Comparison of ENCODE assay signal across 19 mouse cellular contexts in the genomic region with DNA sequence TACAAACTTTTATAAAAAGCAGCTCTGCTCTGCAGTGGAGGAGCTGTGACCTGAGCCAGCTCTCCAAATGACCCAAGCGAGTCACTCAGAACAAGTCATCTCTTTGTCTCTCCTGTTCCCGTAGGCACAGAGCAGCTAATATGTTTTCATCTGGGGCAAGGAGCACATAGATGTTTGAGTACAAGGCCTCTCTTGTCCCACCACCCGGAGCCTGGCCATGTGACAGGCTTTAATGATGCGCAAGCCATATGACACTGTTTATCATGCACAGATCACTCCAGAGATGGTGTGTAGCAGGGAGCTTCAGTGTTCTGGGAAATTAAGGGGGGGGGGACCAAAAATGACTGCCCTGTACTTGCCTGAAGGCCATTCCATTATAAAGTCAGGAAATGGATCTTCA.
DNase-seq lines count a peak whose midpoint lies in the region; ATAC-seq lines count a peak whose summit lies in the region.
"Had no signal": no experiment of that assay in that cellular context is flagged by ENCODE, and none has a peak within 500 bp of the region (broad histone marks: within the 10 kb centered on the region; RNA-seq: fewer than 3 reads in every experiment).

No protein-coding gene starts in this region.

- H3K27ac ChIP-seq in embryonic facial prominence, embryonic 10.5 days (replicated peaks) = no peak overlapping the region
- peak overlapping the region; percentile 30; the same call in 1 of the 2 replicates for H3K27ac ChIP-seq in hindbrain, embryonic 13.5 days
- peak overlapping the region; percentile 33; the same call in 1 of the 2 replicates for H3K27ac ChIP-seq in neural tube, embryonic 15.5 days (replicated peaks)
- H3K27ac ChIP-seq: heart, embryonic 13.5 days; intestine, embryonic 15.5 days; liver, embryonic 15.5 days had no signal

- H3K4me2 ChIP-seq in hindbrain, embryonic 13.5 days = no peak overlapping the region
- H3K4me2 ChIP-seq in neural tube, embryonic 15.5 days = no peak overlapping the region
- H3K4me2 ChIP-seq: heart, embryonic 13.5 days; intestine, embryonic 15.5 days; limb, embryonic 13.5 days; liver, embryonic 15.5 days; midbrain, embryonic 11.5 days had no signal

- no peak overlapping the region for H3K4me3 ChIP-seq in embryonic facial prominence, embryonic 10.5 days
- no peak overlapping the region for H3K4me3 ChIP-seq in hindbrain, embryonic 13.5 days
- no peak overlapping the region for H3K4me3 ChIP-seq in neural tube, embryonic 15.5 days (replicated peaks)
- H3K4me3 ChIP-seq: heart, embryonic 13.5 days; intestine, embryonic 15.5 days; limb, embryonic 13.5 days; liver, embryonic 15.5 days; myocyte had no signal

- WGBS in embryonic facial prominence, embryonic 10.5 days = 38% methylated on average over 4 of the region's 4 CpGs
- 23% methylated on average over 4 of the region's 4 CpGs for WGBS in hindbrain, embryonic 13.5 days
- 30% methylated on average over 4 of the region's 4 CpGs for WGBS in neural tube, embryonic 15.5 days

- no peak overlapping the region for H3K9ac ChIP-seq in hindbrain, embryonic 13.5 days
- no peak overlapping the region for H3K9ac ChIP-seq in neural tube, embryonic 15.5 days (replicated peaks)
- H3K9ac ChIP-seq: heart, embryonic 13.5 days; intestine, embryonic 15.5 days; limb, embryonic 13.5 days; liver, embryonic 15.5 days had no signal

- peaks cover 4% of the 10 kb centered on the region; the same call in 1 of the 2 replicates for H3K36me3 ChIP-seq in embryonic facial prominence, embryonic 10.5 days (replicated peaks)
- 0 out of 2 replicates have a peak, but pooled peaks cover 4% of the 10 kb centered on the region for H3K36me3 ChIP-seq in hindbrain, embryonic 13.5 days
- H3K36me3 ChIP-seq in neural tube, embryonic 15.5 days = no peaks in the 10 kb centered on the region
- H3K36me3 ChIP-seq: G1E; heart, embryonic 13.5 days; intestine, embryonic 15.5 days; liver, embryonic 15.5 days had no signal

- ATAC-seq in hindbrain, embryonic 13.5 days (ENCODE audit: low FRiP score) = peak; percentile 64; the same call in 1 of the 2 replicates
- no peak for ATAC-seq in neural tube, embryonic 15.5 days (ENCODE audit: low FRiP score)
- ATAC-seq: CD4-positive, CD25-positive, alpha-beta regulatory T cell, adult 4 months; forebrain, embryonic 14.5 days; intestine, embryonic 15.5 days had no signal

- DNase-seq in retina, postnatal 1 day = peak; percentile 85
- no peak for DNase-seq in retina, embryonic 14.5 days (ENCODE audit: low spot score)
- DNase-seq in embryonic facial prominence, embryonic 10.5 days (ENCODE audit: low spot score) = peak; percentile 53
- DNase-seq in kidney, postnatal 36 days = no peak
- no peak for DNase-seq in kidney, postnatal 14 days
- DNase-seq in layer of hippocampus, postnatal 10 days (ENCODE audit: low spot score in 2 of 2) = no peak
- DNase-seq: cerebellum, adult 18-20 months; heart, postnatal 36 days had no signal

- H3K9me3 ChIP-seq in embryonic facial prominence, embryonic 10.5 days = no peaks in the 10 kb centered on the region
- no peaks in the 10 kb centered on the region for H3K9me3 ChIP-seq in hindbrain, embryonic 13.5 days
- H3K9me3 ChIP-seq in neural tube, embryonic 15.5 days (replicated peaks) = no peaks in the 10 kb centered on the region
- H3K9me3 ChIP-seq: G1E; heart, embryonic 13.5 days; intestine, embryonic 15.5 days; limb, embryonic 13.5 days; liver, embryonic 15.5 days had no signal

- H3K4me1 ChIP-seq in embryonic facial prominence, embryonic 10.5 days = peaks cover 51% of the 10 kb centered on the region
- peaks cover 45% of the 10 kb centered on the region for H3K4me1 ChIP-seq in hindbrain, embryonic 13.5 days (replicated peaks)
- H3K4me1 ChIP-seq in neural tube, embryonic 15.5 days = peaks cover 23% of the 10 kb centered on the region
- H3K4me1 ChIP-seq: intestine, embryonic 15.5 days; liver, embryonic 15.5 days had no signal

- H3K27me3 ChIP-seq in embryonic facial prominence, embryonic 10.5 days (replicated peaks; ENCODE audit: low read depth, poor library complexity, severe bottlenecking) = no peaks in the 10 kb centered on the region
- H3K27me3 ChIP-seq in hindbrain, embryonic 13.5 days = no peaks in the 10 kb centered on the region
- no peaks in the 10 kb centered on the region for H3K27me3 ChIP-seq in neural tube, embryonic 15.5 days (replicated peaks)
- H3K27me3 ChIP-seq: heart, embryonic 13.5 days; intestine, embryonic 15.5 days; limb, embryonic 13.5 days; liver, embryonic 15.5 days had no signal

Comparison
In these comparisons a context has a peak if more than half of its experiments do, and no peak if none do; other contexts are left out.
1. DNase-seq: peak in retina, postnatal 1 day (single experiment) and embryonic facial prominence, embryonic 10.5 days (single experiment); none in retina, embryonic 14.5 days (single experiment), kidney, postnatal 36 days (0 of 2), kidney, postnatal 14 days (single experiment) and layer of hippocampus, postnatal 10 days (0 of 2).